Mouse (Mus musculus): Measurements from ENCODE around the gene Capza3.

The Capza3 gene

DNA sequence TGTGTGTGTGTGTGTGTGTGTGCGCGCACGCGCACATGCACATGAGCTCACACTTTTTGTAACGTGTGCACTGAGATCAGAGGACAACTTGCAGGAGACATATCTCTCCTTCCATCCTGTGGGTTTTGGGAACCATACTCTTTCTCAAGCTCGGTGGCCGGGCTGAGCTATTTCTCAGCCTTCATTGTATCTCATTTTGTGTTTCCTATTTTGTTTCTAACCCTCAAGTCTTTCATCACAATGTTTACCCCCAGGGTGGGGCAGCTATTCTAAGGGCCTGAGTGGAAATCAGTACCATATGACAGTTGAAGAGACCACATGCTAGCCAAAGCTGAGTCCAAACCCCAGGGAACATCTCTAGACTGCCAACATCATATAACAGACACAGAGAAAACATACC is at the start of gene Capza3:
Capza3 (plus strand) TSS at position 301 of the 400 bp plus-strand sequence.
- no peak for TF ChIP-seq GATA4 (IDR thresholded peaks at IDR 0.05; ENCODE audit: insufficient replicate concordance, low read length)

DNA sequence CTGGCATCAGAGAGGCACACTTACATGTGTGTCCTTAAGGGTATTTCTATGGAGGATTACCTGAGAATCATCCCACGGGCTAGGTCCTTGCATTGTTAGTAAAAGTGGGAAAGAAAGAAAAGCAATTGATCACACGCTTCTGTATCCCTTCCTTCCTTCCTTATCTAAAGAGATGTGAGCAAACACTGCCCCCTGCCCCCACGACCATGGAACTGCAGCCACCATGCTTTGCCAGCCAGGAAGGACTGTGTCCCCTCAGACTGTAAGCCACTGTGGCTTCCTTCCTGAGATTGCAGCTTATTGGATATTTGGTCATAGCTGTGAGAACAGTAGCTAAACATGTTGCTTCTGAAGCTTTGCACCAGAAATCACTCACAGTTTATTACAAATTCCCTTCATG is 35.9 kb upstream of the Capza3 start:
- no peak for TF ChIP-seq GATA4 (IDR thresholded peaks at IDR 0.05; ENCODE audit: insufficient replicate concordance, low read length)

DNA sequence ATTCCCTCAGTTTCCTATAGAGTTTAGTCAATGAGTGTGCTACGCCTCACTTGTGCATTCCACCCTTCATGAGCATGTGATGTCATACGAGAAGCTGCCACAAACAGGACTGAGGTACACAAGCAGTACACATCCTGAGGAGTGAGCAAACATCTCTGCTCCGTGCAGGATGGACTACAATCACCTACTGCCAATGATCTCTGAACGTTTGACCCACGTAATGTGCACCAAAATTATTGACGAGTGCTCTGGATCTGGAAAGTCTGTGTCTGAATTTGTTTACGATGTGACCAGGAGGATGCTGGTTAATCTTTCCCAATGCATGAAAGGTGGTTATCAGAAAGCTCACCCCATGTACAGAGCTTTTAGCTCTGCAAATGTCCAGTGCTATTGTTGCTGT is 16.6 kb upstream of the Capza3 start:
- no peak for TF ChIP-seq GATA4 (IDR thresholded peaks at IDR 0.05; ENCODE audit: insufficient replicate concordance, low read length)

DNA sequence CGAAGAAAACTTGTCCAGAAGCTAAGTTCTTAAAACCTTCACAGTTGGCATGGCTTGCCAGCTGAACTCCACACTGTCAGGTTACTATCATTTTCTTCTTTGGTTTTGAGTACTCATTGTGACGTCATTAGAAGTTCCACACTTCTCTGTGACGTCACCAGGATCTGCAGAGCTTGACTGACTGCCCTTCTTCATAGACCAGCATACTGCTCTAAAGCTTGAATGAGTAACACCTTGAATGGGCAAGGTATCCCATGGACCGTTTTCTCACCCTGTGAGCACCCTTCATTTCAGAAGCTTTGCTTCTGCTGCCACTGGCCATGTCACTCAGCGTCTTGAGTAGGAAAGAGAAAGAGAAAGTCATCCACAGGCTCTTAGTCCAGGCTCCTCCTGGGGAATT is 305 bp downstream of the Capza3 start, which contains the start of gene Plcz1:
Plcz1 (minus strand) TSS at position 101 of the 400 bp plus-strand sequence.
- no peak for TF ChIP-seq GATA4 (IDR thresholded peaks at IDR 0.05; ENCODE audit: insufficient replicate concordance, low read length)

DNA sequence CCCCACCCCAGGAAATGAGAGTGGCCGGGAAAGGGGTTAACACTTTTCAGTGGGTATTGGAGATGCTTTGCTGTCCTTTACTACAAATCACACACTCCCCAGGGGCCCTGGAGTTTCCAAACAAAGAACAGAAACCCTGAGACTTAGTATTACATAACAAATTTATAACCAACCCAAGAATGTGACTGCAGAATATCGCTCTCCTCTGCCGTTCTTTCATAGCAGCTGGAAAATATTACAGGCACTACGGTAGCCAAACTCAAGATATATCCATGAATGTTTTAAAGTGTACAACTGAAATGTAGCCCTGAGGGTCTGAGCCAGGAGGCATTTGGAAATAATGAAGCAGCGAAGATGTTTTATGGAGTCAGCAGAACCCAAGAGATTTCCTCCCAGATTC is 10.4 kb downstream of the Capza3 start:
- TF ChIP-seq GATA4 (IDR thresholded peaks at IDR 0.05; ENCODE audit: insufficient replicate concordance, low read length): no peak

DNA sequence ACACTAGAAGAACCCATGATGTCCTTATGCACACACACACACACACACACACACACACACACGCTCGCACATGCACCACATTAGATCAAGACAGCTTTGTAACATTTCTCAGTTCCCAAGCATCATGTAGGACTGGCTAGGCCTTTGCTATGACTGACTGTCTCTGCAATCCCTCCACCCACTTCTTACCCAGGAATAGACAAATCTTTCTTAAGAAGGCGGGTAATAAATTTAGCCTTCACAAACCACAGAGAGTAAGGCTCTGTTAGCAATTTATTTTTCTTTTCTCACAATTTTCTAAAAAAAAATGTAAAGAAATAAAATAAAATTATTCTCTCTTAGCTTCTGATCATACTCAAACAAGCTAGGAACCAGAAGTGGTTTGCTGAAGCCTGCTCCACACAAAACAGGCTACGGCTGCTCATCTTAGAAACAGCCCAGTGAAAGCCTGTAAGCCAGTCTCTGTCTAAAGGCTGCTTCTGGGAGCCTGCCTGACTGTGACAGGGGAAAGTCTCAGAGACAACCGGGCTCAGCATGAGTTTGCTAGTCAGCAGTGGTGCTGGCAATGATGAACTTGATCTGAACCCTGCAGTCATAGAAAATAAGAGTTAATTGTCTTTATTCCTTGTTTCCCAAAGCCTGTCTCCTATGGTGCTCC is 13.3 kb downstream of the Capza3 start:
- no peak for TF ChIP-seq GATA4 (IDR thresholded peaks at IDR 0.05; ENCODE audit: insufficient replicate concordance, low read length)

DNA sequence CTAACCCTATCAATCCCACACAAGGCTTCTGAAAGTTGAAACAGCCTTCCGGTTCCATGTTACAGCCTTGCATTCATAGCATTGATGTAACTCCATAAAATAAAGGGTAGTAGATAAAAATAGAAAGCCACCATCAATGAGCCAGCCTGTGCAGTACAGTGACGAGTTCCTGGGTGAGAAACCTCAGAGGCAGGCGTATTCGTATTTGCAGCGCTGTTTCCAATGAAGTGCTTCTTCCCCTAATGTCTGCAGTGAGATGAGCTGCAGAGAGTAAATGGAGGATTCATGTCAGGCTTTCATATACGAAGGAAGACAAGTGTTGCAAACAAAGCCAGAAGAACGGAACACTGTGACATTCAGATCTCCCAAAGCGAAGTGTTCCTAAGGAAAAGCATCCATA is 28.1 kb downstream of the Capza3 start:
- no peak for TF ChIP-seq GATA4 (IDR thresholded peaks at IDR 0.05; ENCODE audit: insufficient replicate concordance, low read length)

DNA sequence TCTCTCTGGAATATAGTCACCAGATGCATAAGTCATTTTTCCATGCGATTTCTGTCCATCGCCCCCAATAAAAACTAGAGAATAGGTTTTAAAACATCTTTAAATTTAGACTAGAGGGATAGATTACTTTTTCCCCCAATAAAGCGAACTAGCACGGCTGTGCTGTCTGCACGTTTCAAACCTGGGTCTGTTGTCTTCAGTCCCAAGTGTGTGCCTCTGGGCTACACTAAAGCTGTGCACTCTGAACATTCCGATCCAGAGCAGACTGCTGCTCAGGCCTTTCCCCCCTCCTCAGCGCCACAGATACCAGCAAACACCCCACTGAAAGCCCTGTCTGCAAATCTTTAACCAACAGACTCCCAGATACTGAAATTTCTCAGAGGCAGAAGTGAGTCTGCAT is 39.9 kb downstream of the Capza3 start:
- no peak for TF ChIP-seq GATA4 (IDR thresholded peaks at IDR 0.05; ENCODE audit: insufficient replicate concordance, low read length)

DNA sequence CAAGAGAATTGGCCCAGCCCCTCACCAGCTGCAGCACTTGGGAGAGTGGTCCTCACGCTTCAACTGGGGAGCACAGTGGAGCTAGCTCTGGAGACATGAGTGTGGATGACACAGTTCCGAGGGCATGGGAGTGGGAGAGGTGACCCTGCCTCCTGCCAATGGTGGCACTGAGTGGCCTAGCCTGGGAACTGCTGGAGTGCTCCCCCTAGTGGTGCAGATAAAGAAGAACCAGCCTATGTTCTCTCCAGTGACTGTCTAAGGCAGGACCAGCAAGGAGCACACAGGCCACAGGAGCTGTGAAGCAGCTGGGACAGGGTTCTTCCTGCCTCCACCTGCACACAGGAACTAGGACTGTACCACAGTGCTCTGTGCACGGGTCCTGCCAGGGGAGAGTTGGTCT is 40.7 kb downstream of the Capza3 start:
- no peak for TF ChIP-seq GATA4 (IDR thresholded peaks at IDR 0.05; ENCODE audit: insufficient replicate concordance, low read length)

DNA sequence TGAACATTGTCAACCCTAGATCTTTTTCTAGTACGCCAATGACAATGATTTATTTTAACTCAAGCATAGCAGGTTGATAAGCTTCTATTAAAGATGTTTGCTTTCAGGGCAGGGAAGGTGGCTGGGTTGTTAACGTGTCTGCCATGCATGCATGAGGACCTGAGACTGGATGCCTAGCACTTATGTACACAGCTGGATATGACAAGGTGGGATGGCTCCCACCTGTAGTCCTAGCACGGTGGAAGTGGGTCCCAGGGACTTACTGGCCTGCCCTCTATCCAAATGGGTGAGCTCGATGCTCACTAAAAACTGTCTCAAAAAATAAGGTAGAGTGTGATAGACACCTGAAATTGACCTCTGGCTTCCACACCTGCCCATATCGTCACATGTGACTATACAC is 48.8 kb downstream of the Capza3 start:
- TF ChIP-seq GATA4 (IDR thresholded peaks at IDR 0.05; ENCODE audit: insufficient replicate concordance, low read length): no peak
